Mouse (Mus musculus): ENCODE data around the gene Rpia. TPM values are rescaled to one million over a fixed set of nuclear protein-coding genes. Genes with fewer than 3 reads are reported as not detected.
"Not testable (repeated sequence)": the region's sequence is repeated elsewhere in the genome, so short reads cannot be mapped to it uniquely, and the experiment has no call there.

Gene Rpia
- total RNA-seq (2021) = 1 to 10 TPM; 8.5 to 9.4 TPM
- long read RNA-seq, experiment 1 = 0 reads
- long read RNA-seq, experiment 2, partial matches to known transcripts = 0 of 1 reads
- long read RNA-seq, experiment 2, other reads (novel, unspliced or antisense) = 1 of 1 reads

- DNase-seq = peak; percentile 99
- intact Hi-C loops (cut with DNase I; ENCODE audit: low total_unique reads) = loop anchor here (10.0 kb wide), 1 partner anchor 613 kb away; no protein-coding TSS in a partner anchor
Measured at GRCm38 (mm10) chr6:70791824-70792535, at the start of gene Rpia. TSS of gene Rpia (minus strand) at chr6:70792232.

- intact Hi-C loops (cut with DNase I; ENCODE audit: low total_unique reads) = no loop called here
- DNase-seq = no peak
Measured at GRCm38 (mm10) chr6:70840281-70840680, 48.2 kb upstream of the Rpia start.

GRCm38 (mm10) chr6:70838532-70838931 lies 46.5 kb upstream of the Rpia start:
- DNase-seq = no peak
- intact Hi-C loops (cut with DNase I; ENCODE audit: low total_unique reads) = no loop called here

DNA sequence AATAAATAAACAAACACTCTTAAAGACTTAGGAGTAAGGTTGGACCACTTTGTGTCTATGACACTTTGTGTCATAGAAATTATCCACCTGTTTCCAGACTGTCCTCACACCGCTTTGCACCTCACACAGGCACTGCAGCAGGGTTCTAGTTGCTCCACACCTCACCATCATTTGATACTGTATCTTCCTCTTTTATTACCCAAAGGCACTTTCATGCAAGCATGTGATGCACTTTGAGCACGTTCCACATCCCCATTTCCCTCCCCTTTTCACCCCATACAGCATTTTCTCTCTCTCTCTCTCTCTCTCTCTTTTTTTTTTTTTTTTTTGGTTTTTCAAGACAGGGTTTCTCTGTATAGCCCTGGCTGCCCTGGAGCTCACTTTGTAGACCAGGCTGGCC lies 45.3 kb upstream of the Rpia start:
- no peak for DNase-seq
- intact Hi-C loops (cut with DNase I; ENCODE audit: low total_unique reads) = no loop called here

GRCm38 (mm10) chr6:70831179-70831839 lies 39.3 kb upstream of the Rpia start:
- no peak for DNase-seq

DNA sequence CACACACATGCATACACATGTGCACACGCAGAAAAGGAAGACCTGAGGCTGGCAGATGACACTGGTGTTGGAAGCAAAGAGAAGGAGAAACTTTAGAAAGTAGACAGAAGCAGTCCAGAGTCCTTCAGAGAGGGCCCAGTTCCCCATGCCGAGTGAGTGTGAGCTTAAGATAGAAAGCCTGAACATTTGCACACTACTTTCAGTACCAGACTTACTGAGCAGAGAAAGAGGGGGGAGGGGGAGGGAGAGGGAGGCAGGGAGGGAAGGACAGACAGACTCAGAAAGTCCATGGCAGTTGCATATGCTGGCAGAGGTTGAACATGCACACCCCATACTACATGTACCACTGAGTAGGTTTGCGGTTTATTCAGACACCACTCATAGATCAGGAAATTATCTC lies 38.5 kb upstream of the Rpia start:
- no peak for DNase-seq
- intact Hi-C loops (cut with DNase I; ENCODE audit: low total_unique reads) = no loop called here

More at GRCm38 (mm10) chr6:70831179-70831839, 39.3 kb upstream of the Rpia start:
- intact Hi-C loops (cut with DNase I; ENCODE audit: low total_unique reads) = no loop called here

DNA sequence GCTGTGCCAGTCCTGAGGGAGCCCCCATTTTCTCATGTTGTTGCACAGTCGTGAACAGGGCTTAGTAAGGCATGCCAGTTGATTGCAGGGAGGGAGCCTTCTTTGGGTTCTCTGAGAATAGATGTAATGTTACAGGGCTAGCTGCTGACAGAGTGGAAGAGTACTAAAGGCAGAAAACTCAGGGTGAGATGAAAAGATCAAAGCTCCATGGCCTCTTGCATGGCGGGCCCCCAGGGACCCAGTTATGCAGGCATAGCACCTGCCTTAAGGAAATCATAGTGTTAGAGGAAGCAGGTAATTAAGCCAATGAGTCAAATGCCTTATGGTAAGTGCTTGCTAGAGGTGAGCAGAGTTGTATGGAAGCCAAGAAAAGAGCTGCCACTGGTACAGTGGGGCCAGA lies 37.4 kb upstream of the Rpia start:
- intact Hi-C loops (cut with DNase I; ENCODE audit: low total_unique reads) = no loop called here
- no peak for DNase-seq

DNA sequence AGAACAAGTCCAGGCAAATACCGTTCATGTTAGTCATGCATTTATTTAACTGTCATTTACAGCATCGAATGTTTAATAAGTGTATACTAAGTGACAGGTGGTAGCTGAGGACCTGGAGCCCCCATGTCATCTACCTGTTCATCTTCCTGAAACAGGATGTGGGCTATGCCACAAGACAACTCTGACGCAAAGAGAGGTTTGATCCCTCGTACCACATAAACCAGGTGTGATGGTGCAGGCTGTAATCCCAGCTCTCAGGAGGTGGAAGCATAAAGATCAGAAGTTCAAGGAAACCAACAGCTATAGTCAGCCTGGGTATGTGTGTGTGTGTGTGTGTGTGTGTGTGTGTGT lies 32.9 kb upstream of the Rpia start:
- intact Hi-C loops (cut with DNase I; ENCODE audit: low total_unique reads) = no loop called here
- no peak for DNase-seq

- intact Hi-C loops (cut with DNase I; ENCODE audit: low total_unique reads) = no loop called here
- peak; percentile 38 for DNase-seq
Measured at GRCm38 (mm10) chr6:70824085-70824986, 32.3 kb upstream of the Rpia start.

DNA sequence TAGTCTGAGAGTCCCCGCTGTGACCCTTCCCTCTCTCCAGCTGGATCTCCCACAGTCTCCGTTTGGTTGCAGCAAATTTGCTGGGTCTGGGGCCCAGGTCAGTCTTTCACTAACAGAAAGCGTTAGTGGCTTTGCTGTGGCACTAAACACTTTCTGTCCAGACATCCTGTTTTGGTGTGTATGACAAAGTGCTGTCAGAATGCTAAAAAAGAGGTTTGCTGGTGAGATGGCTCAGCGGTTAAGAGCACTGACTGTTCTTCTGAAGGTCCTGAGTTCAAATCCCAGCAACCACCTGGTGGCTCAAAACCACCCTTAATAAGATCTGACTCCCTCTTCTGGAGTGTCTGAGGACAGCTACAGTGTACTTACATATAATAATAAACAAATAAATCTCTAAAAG lies 31.2 kb upstream of the Rpia start:
- intact Hi-C loops (cut with DNase I; ENCODE audit: low total_unique reads); DNase-seq: not testable (repeated sequence)

GRCm38 (mm10) chr6:70822386-70822910 lies 30.4 kb upstream of the Rpia start:
- no peak for DNase-seq
- intact Hi-C loops (cut with DNase I; ENCODE audit: low total_unique reads) = no loop called here

DNA sequence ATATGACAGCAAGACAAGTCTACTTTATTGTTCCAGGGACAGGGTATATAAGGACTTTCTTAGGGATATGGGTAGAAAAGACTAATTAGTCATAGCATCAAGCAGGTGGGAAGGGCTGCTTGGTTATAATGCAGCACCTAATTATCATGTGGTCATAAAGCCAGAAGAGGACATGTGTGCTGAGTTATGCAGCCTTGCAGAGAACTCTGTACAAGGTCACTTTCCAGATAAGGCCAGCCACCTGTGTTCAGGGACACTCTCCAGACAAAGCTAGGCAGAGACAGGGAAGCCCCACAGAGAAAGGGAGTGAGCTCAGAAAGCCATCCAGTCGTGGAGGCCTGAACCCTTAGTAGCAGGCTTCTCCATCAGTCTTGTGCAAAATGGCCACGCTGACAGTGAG lies 29.5 kb upstream of the Rpia start:
- DNase-seq = no peak
- intact Hi-C loops (cut with DNase I; ENCODE audit: low total_unique reads) = no loop called here

- intact Hi-C loops (cut with DNase I; ENCODE audit: low total_unique reads) = no loop called here
- no peak for DNase-seq
Measured at GRCm38 (mm10) chr6:70815471-70815870, 23.4 kb upstream of the Rpia start.

GRCm38 (mm10) chr6:70814629-70814950 lies 22.6 kb upstream of the Rpia start:
- intact Hi-C loops (cut with DNase I; ENCODE audit: low total_unique reads) = no loop called here
- no peak for DNase-seq

GRCm38 (mm10) chr6:70813921-70814628 lies 22.0 kb upstream of the Rpia start:
- DNase-seq = no peak
- intact Hi-C loops (cut with DNase I; ENCODE audit: low total_unique reads) = loop anchor here (2.0 kb wide), 1 partner anchor 67 kb away; no protein-coding TSS in a partner anchor

- intact Hi-C loops (cut with DNase I; ENCODE audit: low total_unique reads) = loop anchor here (2.0 kb wide), 1 partner anchor 68 kb away; no protein-coding TSS in a partner anchor
Measured at GRCm38 (mm10) chr6:70812526-70812895, 20.5 kb upstream of the Rpia start.

DNA sequence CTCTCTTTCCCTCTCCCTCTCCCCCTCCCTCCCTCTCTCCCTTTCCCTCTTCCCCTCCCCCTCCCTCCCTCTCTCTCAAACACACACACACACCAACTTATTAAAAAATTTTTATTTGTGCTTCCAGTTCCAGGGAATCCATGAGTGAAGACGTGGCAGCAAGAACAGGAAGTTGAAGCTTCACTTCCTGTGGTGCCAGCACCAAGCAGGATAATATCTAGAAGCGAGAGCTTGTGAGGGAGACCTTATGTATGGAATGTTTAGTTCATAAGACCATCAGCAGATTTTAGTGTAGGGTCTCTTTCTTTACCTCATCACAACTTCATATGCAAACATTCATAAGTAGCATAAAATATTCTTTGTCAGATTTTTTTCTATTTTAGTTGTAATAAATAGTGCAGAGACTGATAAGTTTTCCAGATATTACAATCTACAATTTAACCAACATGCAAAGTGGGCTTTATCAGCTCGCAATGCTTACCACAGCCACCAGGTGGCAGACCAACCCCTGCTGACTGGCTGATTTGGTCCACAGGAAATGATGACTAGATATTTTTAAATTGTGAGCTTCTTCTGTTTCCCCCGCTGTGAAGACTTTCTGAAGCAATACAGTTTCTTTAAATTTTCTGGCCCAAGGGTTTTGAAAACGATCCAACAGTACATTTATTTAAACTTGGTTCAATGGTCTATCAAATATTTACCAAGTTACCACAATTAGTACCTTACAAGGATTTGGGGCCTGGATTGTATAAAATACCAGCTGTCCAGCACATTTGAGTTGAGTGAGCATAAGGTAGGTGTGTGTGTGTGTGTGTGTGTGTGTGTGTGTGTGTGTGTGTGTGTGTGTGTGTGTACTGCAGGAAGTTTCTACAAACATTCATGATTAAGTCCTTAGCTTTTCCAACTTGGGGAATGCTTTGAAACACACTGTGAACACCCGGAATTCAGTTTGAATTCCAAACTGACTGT lies 19.8 kb upstream of the Rpia start:
- intact Hi-C loops (cut with DNase I; ENCODE audit: low total_unique reads) = loop anchor here (2.0 kb wide), 1 partner anchor 69 kb away; no protein-coding TSS in a partner anchor
- DNase-seq = peak; percentile 70

More at GRCm38 (mm10) chr6:70812526-70812895, 20.5 kb upstream of the Rpia start:
- no peak for DNase-seq

DNA sequence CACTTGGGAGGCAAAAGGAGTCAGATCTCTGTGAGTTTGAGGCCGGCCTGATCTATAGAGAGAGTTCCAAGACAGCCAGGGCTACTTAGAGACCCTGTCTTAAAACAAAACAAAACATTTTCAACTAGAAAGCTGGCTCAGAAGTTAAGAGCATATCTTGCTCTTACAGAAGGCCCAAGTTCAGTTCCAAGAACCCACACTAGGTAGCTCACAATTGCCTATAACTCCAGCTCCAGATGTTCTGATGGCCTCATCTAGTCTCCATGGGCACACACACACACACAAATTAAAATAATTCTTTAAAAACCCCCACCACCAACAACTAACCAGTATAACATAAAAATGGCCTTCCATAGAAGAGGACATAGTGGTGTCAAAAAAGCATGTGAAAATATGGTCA lies 18.5 kb upstream of the Rpia start:
- no peak for DNase-seq
- intact Hi-C loops (cut with DNase I; ENCODE audit: low total_unique reads) = no loop called here
